ENCODE assay signal across 26 mouse cellular contexts in genomic region chr4:82291174-82291847, GRCm38 (mm10).
DNase-seq lines count a peak whose midpoint lies in the region; ATAC-seq lines count a peak whose summit lies in the region.
"Had no signal": no experiment of that assay in that cellular context is flagged by ENCODE, and none has a peak within 500 bp of the region (broad histone marks: within the 10 kb centered on the region; RNA-seq: fewer than 3 reads in every experiment).

No protein-coding gene starts in this region.

- H3K27ac ChIP-seq in kidney, embryonic 15.5 days, result no peak overlapping the region
- H3K27ac ChIP-seq: forebrain, embryonic 13.5 days; hindbrain, embryonic 13.5 days; intestine, embryonic 15.5 days; layer of hippocampus, adult 2 months; macrophage; midbrain, embryonic 13.5 days had no signal

- H3K4me2 ChIP-seq in kidney, embryonic 15.5 days, result no peak overlapping the region
- H3K4me2 ChIP-seq: forebrain, embryonic 13.5 days; hindbrain, embryonic 13.5 days; intestine, embryonic 15.5 days; limb, embryonic 15.5 days; lung, embryonic 15.5 days; midbrain, embryonic 13.5 days had no signal

- no peak for ATAC-seq in kidney, embryonic 15.5 days (replicated peaks; ENCODE audit: low FRiP score)
- ATAC-seq: CD4-positive, CD25-positive, alpha-beta regulatory T cell, adult 4 months; forebrain, embryonic 13.5 days; intestine, embryonic 15.5 days; midbrain, embryonic 13.5 days; Patski had no signal

- H3K9me3 ChIP-seq in kidney, embryonic 15.5 days (replicated peaks), result no peaks in the 10 kb centered on the region
- H3K9me3 ChIP-seq: forebrain, embryonic 13.5 days; hindbrain, embryonic 13.5 days; intestine, embryonic 15.5 days; limb, embryonic 15.5 days; lung, embryonic 15.5 days; midbrain, embryonic 13.5 days had no signal

- DNase-seq in heart, adult 11 months, result peak; percentile 53
- no peak for DNase-seq in heart, postnatal 4 days
- DNase-seq in kidney, adult 8-10 months, result peak; percentile 61 to 76
- DNase-seq in retina, embryonic 14.5 days (ENCODE audit: low spot score), result peak; percentile 24
- DNase-seq in retina, postnatal 1 day, result no peak
- no peak for DNase-seq in spleen, postnatal 14 days (ENCODE audit: low spot score in 2 of 2)
- no peak for DNase-seq in thymus, postnatal 10 days (ENCODE audit: low spot score in 2 of 2)
- DNase-seq: adrenal gland, adult 8-10 months; cerebellum, adult 9-10 months; gastrocnemius, postnatal 14 days; layer of hippocampus, postnatal 36 days; right cerebral cortex, postnatal 14 days; spleen, adult 18-20 months; thymus, adult 18-20 months had no signal

- no peak overlapping the region for H3K9ac ChIP-seq in kidney, embryonic 15.5 days
- H3K9ac ChIP-seq: forebrain, embryonic 13.5 days; hindbrain, embryonic 13.5 days; intestine, embryonic 15.5 days; limb, embryonic 15.5 days; lung, embryonic 15.5 days; midbrain, embryonic 13.5 days had no signal

- peaks cover 14% of the 10 kb centered on the region for H3K4me1 ChIP-seq in kidney, embryonic 15.5 days
- H3K4me1 ChIP-seq: intestine, embryonic 15.5 days had no signal

- 0 out of 2 replicates have a peak, but pooled peaks cover 5% of the 10 kb centered on the region for H3K36me3 ChIP-seq in kidney, embryonic 15.5 days
- H3K36me3 ChIP-seq: midbrain, embryonic 13.5 days had no signal

- no peaks in the 10 kb centered on the region for H3K27me3 ChIP-seq in kidney, embryonic 15.5 days
- H3K27me3 ChIP-seq: forebrain, embryonic 13.5 days; hindbrain, embryonic 13.5 days; intestine, embryonic 15.5 days; limb, embryonic 15.5 days; lung, embryonic 15.5 days; midbrain, embryonic 13.5 days; Patski had no signal

- no peak overlapping the region for H3K4me3 ChIP-seq in kidney, embryonic 15.5 days (replicated peaks)
- H3K4me3 ChIP-seq: forebrain, embryonic 13.5 days; hindbrain, embryonic 13.5 days; intestine, embryonic 15.5 days; layer of hippocampus, adult 2 months; limb, embryonic 15.5 days; lung, embryonic 15.5 days; midbrain, embryonic 13.5 days; myocyte had no signal

- 60% methylated on average over 4 of the region's 4 CpGs for WGBS in kidney, embryonic 15.5 days

Comparison
In these comparisons a context has a peak if more than half of its experiments do, and no peak if none do; other contexts are left out.
1. DNase-seq: peak in heart, adult 11 months (single experiment), kidney, adult 8-10 months (2 of 2) and retina, embryonic 14.5 days (single experiment); none in heart, postnatal 4 days (single experiment), retina, postnatal 1 day (single experiment), spleen, postnatal 14 days (0 of 2) and thymus, postnatal 10 days (0 of 2).